ENCODE assay signal across 8 mouse cellular contexts in genomic region chr7:101421529-101421928, GRCm38 (mm10). TPM values are rescaled to one million over a fixed set of nuclear protein-coding genes. Genes with fewer than 3 reads are reported as not detected.
A peak's percentile ranks its signal among the peaks of the same experiment; 100 is the strongest.
DNase-seq lines count a peak whose midpoint lies in the region; ATAC-seq and TF ChIP-seq lines count a peak whose summit lies in the region.

Gene Pde2a (plus strand): TSS chr7:101421691.

- TF ChIP-seq CTCF in small intestine, adult 2 months (IDR thresholded peaks at IDR 0.05; ENCODE audit: extremely low read depth, insufficient read length, insufficient replicate concordance, low read depth, low read length): no peak

- no peaks in the 10 kb centered on the region for H3K36me3 ChIP-seq in heart, embryonic 12.5 days
- no peaks in the 10 kb centered on the region for H3K36me3 ChIP-seq in intestine, embryonic 15.5 days
- H3K36me3 ChIP-seq in liver, embryonic 15.5 days (replicated peaks): no peaks in the 10 kb centered on the region
- H3K36me3 ChIP-seq in small intestine, adult 2 months (ENCODE audit: control insufficient read depth, insufficient read depth, low read length): no peaks in the 10 kb centered on the region

- no peak for TF ChIP-seq POLR2A in small intestine, adult 2 months (IDR thresholded peaks at IDR 0.05; ENCODE audit: low read depth, low read length)

- H3K4me2 ChIP-seq in heart, embryonic 12.5 days: no peak within 1 kb of the TSS
- H3K4me2 ChIP-seq in intestine, embryonic 15.5 days (replicated peaks): no peak within 1 kb of the TSS
- peak within 1 kb of the TSS; percentile 36 for H3K4me2 ChIP-seq in liver, embryonic 15.5 days

- no peak for ATAC-seq in heart, embryonic 12.5 days (ENCODE audit: insufficient number of reproducible peaks, low FRiP score)
- no peak for ATAC-seq in intestine, embryonic 15.5 days
- peak; percentile 52; the same call in 1 of the 2 replicates for ATAC-seq in liver, embryonic 15.5 days (ENCODE audit: insufficient read depth)

- no peak within 1 kb of the TSS for H3K27ac ChIP-seq in heart, embryonic 12.5 days (ENCODE audit: poor library complexity, severe bottlenecking)
- no peak within 1 kb of the TSS for H3K27ac ChIP-seq in intestine, embryonic 15.5 days
- no peak within 1 kb of the TSS for H3K27ac ChIP-seq in liver, embryonic 15.5 days (replicated peaks)
- H3K27ac ChIP-seq in small intestine, adult 2 months (ENCODE audit: insufficient read depth, low read depth, low read length): no peak within 1 kb of the TSS

- H3K4me3 ChIP-seq in heart, embryonic 12.5 days: no peak within 1 kb of the TSS
- no peak within 1 kb of the TSS for H3K4me3 ChIP-seq in intestine, embryonic 15.5 days (replicated peaks)
- no peak within 1 kb of the TSS for H3K4me3 ChIP-seq in liver, embryonic 15.5 days (replicated peaks)
- no peak within 1 kb of the TSS for H3K4me3 ChIP-seq in small intestine, adult 2 months (ENCODE audit: low read depth, low read length)

- WGBS in heart, embryonic 12.5 days: 15% methylated on average over 6 of the region's 6 CpGs
- WGBS in intestine, embryonic 15.5 days: 24% methylated on average over 6 of the region's 6 CpGs
- WGBS in liver, embryonic 15.5 days (ENCODE audit: insufficient replicate concordance): 13% methylated on average over 6 of the region's 6 CpGs
- WGBS in small intestine, adult 2 months: 28% methylated on average over 6 of the region's 6 CpGs

- H3K9me3 ChIP-seq in heart, embryonic 12.5 days (replicated peaks): no peaks in the 10 kb centered on the region
- no peaks in the 10 kb centered on the region for H3K9me3 ChIP-seq in intestine, embryonic 15.5 days
- no peaks in the 10 kb centered on the region for H3K9me3 ChIP-seq in liver, embryonic 15.5 days (replicated peaks)

- H3K27me3 ChIP-seq in heart, embryonic 12.5 days (replicated peaks): peaks cover 81% of the 10 kb centered on the region
- peaks cover 15% of the 10 kb centered on the region for H3K27me3 ChIP-seq in intestine, embryonic 15.5 days (replicated peaks)
- H3K27me3 ChIP-seq in liver, embryonic 15.5 days: peaks cover 43% of the 10 kb centered on the region
- no peaks in the 10 kb centered on the region for H3K27me3 ChIP-seq in small intestine, adult 2 months (ENCODE audit: control insufficient read depth, insufficient read depth, low read length)

- DNase-seq in heart, adult 18-20 months: no peak
- DNase-seq in adrenal gland, postnatal 4 days (ENCODE audit: low spot score in 2 of 2): no peak
- DNase-seq in gastrocnemius, adult 18-20 months (ENCODE audit: low spot score): no peak
- DNase-seq in cerebellum, adult 11-12 months: no peak

- no peaks in the 10 kb centered on the region for H3K4me1 ChIP-seq in heart, embryonic 12.5 days (replicated peaks)
- 0 out of 2 replicates have a peak, but pooled peaks cover 2% of the 10 kb centered on the region for H3K4me1 ChIP-seq in intestine, embryonic 15.5 days (replicated peaks)
- H3K4me1 ChIP-seq in liver, embryonic 15.5 days (replicated peaks): peaks cover 16% of the 10 kb centered on the region
- H3K4me1 ChIP-seq in small intestine, adult 2 months (ENCODE audit: control insufficient read depth, insufficient read depth, insufficient read length, low read length): no peaks in the 10 kb centered on the region; the same call in 1 of the 2 replicates

- H3K9ac ChIP-seq in heart, embryonic 12.5 days: no peak within 1 kb of the TSS
- H3K9ac ChIP-seq in intestine, embryonic 15.5 days: no peak within 1 kb of the TSS
- no peak within 1 kb of the TSS for H3K9ac ChIP-seq in liver, embryonic 15.5 days

RNA-seq across cellular contexts. Expression of gene Pde2a, which starts in this region (rescaled TPM):
- total RNA-seq in heart, adult 18-20 months (2021): 10 to 100 TPM; 43.4 to 49.6 TPM
- polyA plus RNA-seq in heart, embryonic 12.5 days (2016; fragmentation: Nextera tagmentation; extraction: Ambion mirVana): 3.2 and 6.2 TPM in 2 replicates
- 100 to 1,000 TPM; 105 to 129 TPM for total RNA-seq in adrenal gland, postnatal 4 days (2021)
- total RNA-seq in gastrocnemius, adult 18-20 months (2021): 10 to 100 TPM; 21.0 to 23.0 TPM
- polyA plus RNA-seq in intestine, embryonic 15.5 days (2015; fragmentation: Nextera tagmentation; extraction: Ambion mirVana): 15.4 and 16.6 TPM in 2 replicates
- 12.0 and 13.9 TPM in 2 replicates for polyA plus RNA-seq in liver, embryonic 15.5 days (2015; fragmentation: Nextera tagmentation; extraction: Ambion mirVana)
- polyA plus RNA-seq in small intestine, adult 2 months (2012; rRNA removed): 11.4 and 17.6 TPM in 2 replicates
